Mouse (Mus musculus) layer of hippocampus, adult 2 months (tissue): Measurements from ENCODE around the gene Defb23. TPM values are rescaled to one million over a fixed set of nuclear protein-coding genes. Genes with fewer than 3 reads are reported as not detected.
A peak's percentile ranks its signal among the peaks of the same experiment; 100 is the strongest.

Experiments
- DNase-seq, 2 experiments: peaks; one replicate each; pipeline ENCODE4 v3.0.0; 2022; ENCODE audit warnings: low spot score in 2 of 2
- H3K27ac ChIP-seq: fragments of 200-600 bp; 2 replicates; pipeline ENCODE4 v1.8.1; 2022
- H3K4me3 ChIP-seq: fragments of 200-600 bp; 2 replicates; pipeline ENCODE4 v1.8.1; 2022; ENCODE audit warnings: mild to moderate bottlenecking
- CTCF ChIP-seq: fragments of 200-600 bp; conservative IDR thresholded peaks from 2 replicates; pipeline ENCODE4 v1.8.1; 2022; ENCODE audit warnings: antibody characterized with exemption, mild to moderate bottlenecking, moderate library complexity
- long read RNA-seq, 2 experiments: library from polyadenylated mRNA; stranded (forward); transcript quantifications; one replicate each; pipeline ENCODE4 v2.0.0; 2021; ENCODE audit warnings: borderline mapping rate in 2 of 2
- total RNA-seq, 2 experiments: library from RNA; stranded (reverse); gene quantifications; 2 replicates each; pipeline ENCODE4 v1.2.3; 2021

Gene Defb23
- total RNA-seq, result not detected
- long read RNA-seq, experiment 1, result 0 reads
- long read RNA-seq, experiment 2, result 0 reads

- no peak for DNase-seq
- TF ChIP-seq CTCF, result peak; percentile 46
- Histone ChIP-seq H3K4me3 (no peak within 1 kb of the TSS), H3K27ac (no peak within 1 kb of the TSS)
These were observed at the start of gene Defb23 for GRCm38 (mm10) chr2:152464570-152465150. TSS of gene Defb23 (minus strand) at chr2:152464620.

DNA sequence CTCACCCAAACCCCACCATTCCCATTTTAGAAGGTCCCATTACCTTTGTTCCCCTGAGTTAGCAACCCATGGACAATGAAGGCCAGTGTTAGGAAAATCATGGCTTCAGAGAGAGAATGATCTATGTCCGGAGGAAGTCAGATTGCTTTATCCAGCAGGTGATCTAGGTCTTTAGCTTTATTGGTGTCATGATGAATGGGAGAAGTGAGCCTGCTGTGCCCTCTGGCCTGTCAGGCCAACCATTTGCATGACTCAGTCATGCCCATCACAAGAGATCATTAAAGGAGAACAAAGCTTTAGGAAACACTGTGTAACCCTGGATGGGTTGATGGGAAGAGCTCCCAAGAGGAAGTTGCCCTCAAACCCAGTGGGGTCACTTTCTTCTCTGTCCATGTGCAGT, 47.2 kb upstream of the Defb23 start, which contains the start of gene Defb26:
Gene Defb26, minus strand, starts transcription at position 101 of the 400 bp plus-strand sequence.
- H3K27ac ChIP-seq, result no peak within 1 kb of the TSS
- no peak for DNase-seq
- H3K4me3 ChIP-seq, result no peak within 1 kb of the TSS
- TF ChIP-seq CTCF, result no peak

DNA sequence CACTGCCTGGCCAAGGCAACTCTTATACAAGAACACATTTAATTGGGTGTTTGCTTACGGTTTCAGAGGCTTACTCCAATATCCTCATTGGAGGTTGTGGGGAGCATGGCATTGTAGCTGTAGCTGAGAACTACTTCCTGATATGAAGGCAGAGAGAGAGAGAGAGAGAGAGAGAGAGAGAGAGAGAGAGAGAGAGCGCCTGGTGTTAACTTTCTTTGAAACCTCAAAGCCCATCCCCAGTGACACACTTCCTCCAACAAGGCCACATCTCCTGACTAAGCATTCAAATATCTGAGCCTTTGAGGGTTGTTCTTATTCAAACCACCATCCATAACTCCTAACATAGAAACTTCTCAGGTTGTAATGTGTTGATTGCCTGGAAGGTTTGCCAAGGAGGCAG, 39.5 kb upstream of the Defb23 start:
- Histone ChIP-seq H3K4me3 (no peak overlapping the region), H3K27ac (no peak overlapping the region)
- no peak for DNase-seq
- no peak for TF ChIP-seq CTCF

GRCm38 (mm10) chr2:152500863-152501229, 36.4 kb upstream of the Defb23 start:
- Histone ChIP-seq H3K27ac (no peak overlapping the region), H3K4me3 (no peak overlapping the region)
- TF ChIP-seq CTCF, result peak; percentile 39
- no peak for DNase-seq

GRCm38 (mm10) chr2:152500204-152500862, 35.9 kb upstream of the Defb23 start:
- DNase-seq, result no peak
- Histone ChIP-seq H3K4me3 (no peak overlapping the region), H3K27ac (no peak overlapping the region)
- no peak for TF ChIP-seq CTCF

- no peak for DNase-seq
- Histone ChIP-seq H3K27ac (no peak overlapping the region), H3K4me3 (no peak overlapping the region)
- TF ChIP-seq CTCF, result no peak
These were observed 33.6 kb upstream of the Defb23 start for GRCm38 (mm10) chr2:152498020-152498419.

DNA sequence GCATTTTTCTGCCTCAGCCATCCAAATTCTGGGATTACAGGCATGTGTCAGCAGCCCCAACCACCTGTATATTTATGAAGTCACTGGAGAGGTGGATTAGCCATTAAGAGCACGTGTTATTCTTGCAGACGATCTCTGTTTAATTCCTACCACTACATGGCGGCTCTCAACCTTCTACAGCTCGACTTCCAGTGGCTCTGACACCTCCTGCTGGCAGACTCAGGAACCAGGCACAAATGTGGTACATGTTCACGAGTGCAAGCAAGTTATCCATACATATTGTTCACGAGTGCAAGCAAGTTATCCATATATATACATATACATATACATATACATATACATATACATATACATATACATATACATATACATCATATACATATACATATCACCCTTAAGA, 28.7 kb upstream of the Defb23 start:
- Histone ChIP-seq H3K27ac (no peak overlapping the region), H3K4me3 (no peak overlapping the region)
- no peak for TF ChIP-seq CTCF
- no peak for DNase-seq

GRCm38 (mm10) chr2:152490038-152490437, 25.6 kb upstream of the Defb23 start, which contains the start of gene Defb22:
TSS of gene Defb22 (minus strand) at chr2:152490138.
- no peak for TF ChIP-seq CTCF
- Histone ChIP-seq H3K4me3 (no peak within 1 kb of the TSS), H3K27ac (no peak within 1 kb of the TSS)
- no peak for DNase-seq

- H3K4me3 ChIP-seq, result no peak overlapping the region
- no peak for DNase-seq
- TF ChIP-seq CTCF, result peak; percentile 63
- H3K27ac ChIP-seq, result no peak overlapping the region
These were observed 22.6 kb upstream of the Defb23 start for GRCm38 (mm10) chr2:152487024-152487423.

DNA sequence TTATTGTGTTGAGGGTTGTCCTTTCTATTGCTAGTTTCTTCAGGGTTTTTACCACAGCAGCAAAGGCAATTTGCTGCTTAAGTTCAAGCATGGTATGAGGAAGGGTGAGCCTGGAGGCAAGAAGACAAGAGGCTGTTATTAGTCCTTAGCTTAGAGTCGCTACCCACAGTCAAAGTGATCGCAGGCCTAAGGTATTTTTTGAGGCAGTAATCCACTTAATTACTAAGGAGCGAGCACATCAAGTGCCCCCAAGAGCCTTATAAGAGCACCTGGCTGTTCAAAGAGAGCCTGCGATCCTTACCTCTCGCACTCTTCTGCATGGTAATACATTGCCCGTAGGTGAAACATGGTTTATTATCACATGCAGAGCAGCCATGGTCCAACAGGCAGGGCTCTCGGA, 17.3 kb upstream of the Defb23 start:
- no peak overlapping the region for H3K27ac ChIP-seq
- no peak for TF ChIP-seq CTCF

GRCm38 (mm10) chr2:152480881-152481280, 16.5 kb upstream of the Defb23 start:
- no peak for TF ChIP-seq CTCF
- no peak overlapping the region for H3K27ac ChIP-seq
- no peak overlapping the region for H3K4me3 ChIP-seq
- no peak for DNase-seq

More for the DNA sequence above, 17.3 kb upstream of the Defb23 start:
- no peak overlapping the region for H3K4me3 ChIP-seq
- no peak for DNase-seq

- H3K4me3 ChIP-seq, result no peak within 1 kb of the TSS
- H3K27ac ChIP-seq, result no peak within 1 kb of the TSS
- TF ChIP-seq CTCF, result no peak
- no peak for DNase-seq
These were observed 12.3 kb upstream of the Defb23 start, which contains the start of gene Defb20 for GRCm38 (mm10) chr2:152476763-152477162. TSS of gene Defb20 (plus strand) at chr2:152477063.

- TF ChIP-seq CTCF, result peak; percentile 67
- Histone ChIP-seq H3K27ac (no peak overlapping the region), H3K4me3 (no peak overlapping the region)
- no peak for DNase-seq
These were observed 8.0 kb upstream of the Defb23 start for GRCm38 (mm10) chr2:152472434-152472833.

DNA sequence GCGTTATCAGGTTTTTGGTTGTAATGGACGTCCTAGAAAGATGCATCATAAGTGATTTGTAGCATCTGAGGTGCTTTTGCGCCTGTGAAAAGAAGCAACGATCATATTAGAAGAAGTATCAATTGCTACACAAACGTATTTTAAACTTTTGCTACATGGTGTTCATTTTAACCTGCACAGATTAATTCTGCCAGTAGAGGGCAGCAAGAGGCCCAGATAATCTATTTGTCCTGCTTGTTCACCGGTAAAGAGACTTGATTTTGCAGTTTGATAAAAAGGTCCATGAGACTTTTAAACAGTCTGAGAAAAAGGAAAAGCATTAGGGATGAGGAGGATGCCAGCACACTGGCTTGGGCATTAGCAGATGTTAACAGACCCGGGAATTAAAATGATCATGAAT, 6.6 kb upstream of the Defb23 start:
- DNase-seq, result peak; percentile 41 to 74
- no peak overlapping the region for H3K27ac ChIP-seq
- H3K4me3 ChIP-seq, result no peak overlapping the region
- peak; percentile 96 for TF ChIP-seq CTCF
